Mouse (Mus musculus): ENCODE results near the gene Kif12. TPM values are rescaled to one million over a fixed set of nuclear protein-coding genes. Genes with fewer than 3 reads are reported as not detected.
A peak's percentile ranks its signal among the peaks of the same experiment; 100 is the strongest.

Gene Kif12
- total and polyA plus RNA-seq, 2 experiments from 2014 or later = not detected

- Histone ChIP-seq H3K27me3 (ENCODE audit: control insufficient read depth, insufficient read depth, low read length) (no peaks in the 10 kb centered on the region), H3K36me3 (replicated peaks; ENCODE audit: control insufficient read depth, insufficient read depth, low read length) (no peaks in the 10 kb centered on the region), H3K4me2 (ENCODE audit: low read depth, low read length) (no peak overlapping the region), H3K9ac (replicated peaks; ENCODE audit: low read depth, low read length) (no peak overlapping the region), H3K4me3 (ENCODE audit: low read depth, low read length) (no peak overlapping the region), H3K4me1 (ENCODE audit: control insufficient read depth, insufficient read depth) (no peaks in the 10 kb centered on the region), H3K27ac (ENCODE audit: low read depth) (no peak overlapping the region), H3K9me3 (replicated peaks; ENCODE audit: control insufficient read depth, low read length) (peaks cover 9% of the 10 kb centered on the region; the same call in 1 of the 2 replicates)
- DNase-seq (ENCODE audit: low spot score) = no peak
- 93% methylated on average over 6 of the region's 6 CpGs for WGBS
- ATAC-seq (ENCODE audit: insufficient read depth, low read depth) = no peak
- TF ChIP-seq EP300 (IDR thresholded peaks at IDR 0.05; ENCODE audit: low read depth) = no peak
- no peak for TF ChIP-seq CTCF (IDR thresholded peaks at IDR 0.05; ENCODE audit: low read depth)
These were observed 24.7 kb downstream of the Kif12 start for GRCm38 (mm10) chr4:63147268-63147667.

- Histone ChIP-seq H3K4me2 (ENCODE audit: low read depth, low read length) (no peak overlapping the region), H3K9me3 (replicated peaks; ENCODE audit: control insufficient read depth, low read length) (no peaks in the 10 kb centered on the region), H3K36me3 (replicated peaks; ENCODE audit: control insufficient read depth, insufficient read depth, low read length) (peaks cover 15% of the 10 kb centered on the region; the same call in 1 of the 2 replicates), H3K4me3 (ENCODE audit: low read depth, low read length) (no peak overlapping the region), H3K27me3 (ENCODE audit: control insufficient read depth, insufficient read depth, low read length) (no peaks in the 10 kb centered on the region), H3K27ac (ENCODE audit: low read depth) (no peak overlapping the region), H3K4me1 (ENCODE audit: control insufficient read depth, insufficient read depth) (no peaks in the 10 kb centered on the region), H3K9ac (replicated peaks; ENCODE audit: low read depth, low read length) (no peak overlapping the region)
- no peak for TF ChIP-seq CTCF (IDR thresholded peaks at IDR 0.05; ENCODE audit: low read depth)
- no peak for TF ChIP-seq EP300 (IDR thresholded peaks at IDR 0.05; ENCODE audit: low read depth)
- WGBS = 73% methylated on average over 5 of the region's 5 CpGs
- DNase-seq (ENCODE audit: low spot score) (no peak), ATAC-seq (ENCODE audit: insufficient read depth, low read depth) (no peak; the same call in 1 of the 2 replicates)
These were observed 41.9 kb downstream of the Kif12 start for GRCm38 (mm10) chr4:63129891-63130624.

GRCm38 (mm10) chr4:63124861-63125466 lies 47.0 kb downstream of the Kif12 start:
- no peak overlapping the region for H3K27ac ChIP-seq (ENCODE audit: low read depth)
- no peak for DNase-seq (ENCODE audit: low spot score)
- H3K9me3 ChIP-seq (replicated peaks; ENCODE audit: control insufficient read depth, low read length) = no peaks in the 10 kb centered on the region
- H3K9ac ChIP-seq (replicated peaks; ENCODE audit: low read depth, low read length) = no peak overlapping the region
- no peak overlapping the region for H3K4me3 ChIP-seq (ENCODE audit: low read depth, low read length)
- TF ChIP-seq EP300 (IDR thresholded peaks at IDR 0.05; ENCODE audit: low read depth) = no peak
- no peak for TF ChIP-seq CTCF (IDR thresholded peaks at IDR 0.05; ENCODE audit: low read depth)
- WGBS = 76% methylated on average over 8 of the region's 8 CpGs
- no peak for ATAC-seq (ENCODE audit: insufficient read depth, low read depth)
- no peaks in the 10 kb centered on the region for H3K4me1 ChIP-seq (ENCODE audit: control insufficient read depth, insufficient read depth)
- no peaks in the 10 kb centered on the region for H3K27me3 ChIP-seq (ENCODE audit: control insufficient read depth, insufficient read depth, low read length)
- H3K36me3 ChIP-seq (replicated peaks; ENCODE audit: control insufficient read depth, insufficient read depth, low read length) = no peaks in the 10 kb centered on the region; the same call in 1 of the 2 replicates
- no peak overlapping the region for H3K4me2 ChIP-seq (ENCODE audit: low read depth, low read length)

- no peak overlapping the region for H3K9ac ChIP-seq (replicated peaks; ENCODE audit: low read depth, low read length)
- H3K4me1 ChIP-seq (ENCODE audit: control insufficient read depth, insufficient read depth) = no peaks in the 10 kb centered on the region
- ATAC-seq (ENCODE audit: insufficient read depth, low read depth) (peak; percentile 82), DNase-seq (ENCODE audit: low spot score) (peak; percentile 75)
- no peak overlapping the region for H3K4me3 ChIP-seq (ENCODE audit: low read depth, low read length)
- H3K27ac ChIP-seq (ENCODE audit: low read depth) = no peak overlapping the region
- 89% methylated on average over 5 of the region's 5 CpGs for WGBS
- no peaks in the 10 kb centered on the region; the same call in 1 of the 2 replicates for H3K36me3 ChIP-seq (replicated peaks; ENCODE audit: control insufficient read depth, insufficient read depth, low read length)
- no peak overlapping the region for H3K4me2 ChIP-seq (ENCODE audit: low read depth, low read length)
- TF ChIP-seq CTCF (IDR thresholded peaks at IDR 0.05; ENCODE audit: low read depth) (peak; percentile 99), EP300 (IDR thresholded peaks at IDR 0.05; ENCODE audit: low read depth) (no peak)
- no peaks in the 10 kb centered on the region for H3K27me3 ChIP-seq (ENCODE audit: control insufficient read depth, insufficient read depth, low read length)
- no peaks in the 10 kb centered on the region for H3K9me3 ChIP-seq (replicated peaks; ENCODE audit: control insufficient read depth, low read length)
These were observed 53.1 kb downstream of the Kif12 start for GRCm38 (mm10) chr4:63118639-63119437.

Other genes starting within 250 kb of the Kif12 start
- 5.9 and 7.5 TPM in 2 replicates for gene Zfp618, start 206.6 kb downstream of the Kif12 start, total RNA-seq (2014; rRNA removed; ENCODE audit: low replicate concordance)
- gene Zfp618, start 206.6 kb downstream of the Kif12 start, polyA plus RNA-seq (2015; fragmentation: Nextera tagmentation; extraction: Ambion mirVana) = 3.9 and 4.2 TPM in 2 replicates
- not detected in 2 replicates for gene Ambp, start 17.3 kb downstream of the Kif12 start, total RNA-seq (2014; rRNA removed; ENCODE audit: low replicate concordance)
- gene Ambp, start 17.3 kb downstream of the Kif12 start, polyA plus RNA-seq (2015; fragmentation: Nextera tagmentation; extraction: Ambion mirVana) = 0.12 TPM in 1 of 2 replicates, not detected in the other
- gene Col27a1, start 41.9 kb upstream of the Kif12 start, total RNA-seq (2014; rRNA removed; ENCODE audit: low replicate concordance) = 5.9 and 8.2 TPM in 2 replicates
- gene Col27a1, start 41.9 kb upstream of the Kif12 start, polyA plus RNA-seq (2015; fragmentation: Nextera tagmentation; extraction: Ambion mirVana) = 0.92 and 1.2 TPM in 2 replicates
- gene Orm1, start 172.4 kb upstream of the Kif12 start, total RNA-seq (2014; rRNA removed; ENCODE audit: low replicate concordance) = not detected in 2 replicates
- gene Orm1, start 172.4 kb upstream of the Kif12 start, polyA plus RNA-seq (2015; fragmentation: Nextera tagmentation; extraction: Ambion mirVana) = not detected in 2 replicates
- gene Orm3, start 184.0 kb upstream of the Kif12 start, total RNA-seq (2014; rRNA removed; ENCODE audit: low replicate concordance) = not detected in 2 replicates
- not detected in 2 replicates for gene Orm3, start 184.0 kb upstream of the Kif12 start, polyA plus RNA-seq (2015; fragmentation: Nextera tagmentation; extraction: Ambion mirVana)
- not detected in 2 replicates for gene Orm2, start 190.3 kb upstream of the Kif12 start, total RNA-seq (2014; rRNA removed; ENCODE audit: low replicate concordance)
- gene Orm2, start 190.3 kb upstream of the Kif12 start, polyA plus RNA-seq (2015; fragmentation: Nextera tagmentation; extraction: Ambion mirVana) = not detected in 2 replicates
- 4.1 and 5.5 TPM in 2 replicates for gene Akna, start 231.2 kb upstream of the Kif12 start, total RNA-seq (2014; rRNA removed; ENCODE audit: low replicate concordance)
- gene Akna, start 231.2 kb upstream of the Kif12 start, polyA plus RNA-seq (2015; fragmentation: Nextera tagmentation; extraction: Ambion mirVana) = 1.3 and 1.4 TPM in 2 replicates